Mouse (Mus musculus) left cerebral cortex, adult 9 months (tissue): Measurements from ENCODE around the gene Snx18.

Experiments used
- DNase-seq, 2 experiments: peaks; one replicate each; pipeline ENCODE4 v3.0.0; 2022; ENCODE audit warnings: low spot score in 2 of 2

The Snx18 gene

DNA sequence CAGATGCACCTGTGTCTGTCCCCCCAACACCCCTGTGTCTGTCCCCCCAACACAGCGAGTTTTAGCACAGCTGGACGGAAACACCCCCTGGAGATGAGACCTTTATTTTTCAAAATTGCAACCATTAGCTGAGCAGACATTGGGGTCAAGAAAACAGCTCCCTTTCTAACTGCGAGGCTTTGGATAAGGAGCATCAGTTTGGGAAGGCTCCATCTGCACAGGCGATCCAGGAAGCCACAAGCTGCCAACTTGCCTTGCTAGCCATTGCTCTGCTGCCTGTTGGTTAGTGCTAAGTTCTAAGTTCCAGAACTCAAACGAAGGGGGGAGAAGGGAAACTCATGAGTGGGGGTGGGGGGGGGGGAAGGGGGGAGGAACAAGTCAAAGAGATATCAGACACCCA is 51.4 kb downstream of the Snx18 start:
- no peak for DNase-seq

DNA sequence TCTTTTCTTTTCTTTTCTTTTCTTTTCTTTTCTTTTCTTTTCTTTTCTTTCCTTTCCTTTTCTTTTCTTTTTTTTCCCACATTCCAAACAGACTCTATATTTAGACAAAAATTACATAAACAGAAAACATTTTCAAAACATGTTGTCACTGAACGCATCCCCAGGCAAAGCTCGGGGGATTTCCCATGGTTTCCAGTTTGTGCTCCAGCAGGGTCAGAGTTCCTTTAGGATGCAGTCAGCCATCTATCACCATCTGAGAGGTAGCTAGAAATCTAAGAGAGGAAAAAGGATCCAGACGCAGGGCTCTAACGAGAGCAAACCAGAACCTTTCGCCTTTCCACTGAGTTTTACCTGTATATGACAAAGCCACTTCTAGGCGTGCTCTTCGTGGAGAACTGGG is 52.0 kb downstream of the Snx18 start:
- no peak for DNase-seq

DNA sequence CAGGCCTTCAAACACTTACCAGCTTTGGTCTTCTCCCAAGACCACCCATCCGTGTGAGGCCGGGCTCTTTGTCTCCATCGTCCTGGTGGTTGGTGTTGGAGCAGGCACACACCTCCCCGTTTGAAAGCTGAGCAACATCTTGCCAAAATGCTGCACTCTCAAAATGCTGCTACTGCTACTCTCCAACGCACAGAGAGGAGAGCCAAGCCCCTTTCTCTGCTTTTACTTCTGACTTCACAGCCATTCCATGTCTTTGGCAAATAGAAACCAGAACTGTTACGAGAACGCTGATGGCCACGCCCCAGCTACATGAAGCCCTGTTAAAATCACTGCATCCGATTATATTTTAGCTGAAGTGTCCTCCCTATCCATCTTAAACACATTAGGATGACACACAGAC is 58.7 kb downstream of the Snx18 start:
- no peak for DNase-seq

DNA sequence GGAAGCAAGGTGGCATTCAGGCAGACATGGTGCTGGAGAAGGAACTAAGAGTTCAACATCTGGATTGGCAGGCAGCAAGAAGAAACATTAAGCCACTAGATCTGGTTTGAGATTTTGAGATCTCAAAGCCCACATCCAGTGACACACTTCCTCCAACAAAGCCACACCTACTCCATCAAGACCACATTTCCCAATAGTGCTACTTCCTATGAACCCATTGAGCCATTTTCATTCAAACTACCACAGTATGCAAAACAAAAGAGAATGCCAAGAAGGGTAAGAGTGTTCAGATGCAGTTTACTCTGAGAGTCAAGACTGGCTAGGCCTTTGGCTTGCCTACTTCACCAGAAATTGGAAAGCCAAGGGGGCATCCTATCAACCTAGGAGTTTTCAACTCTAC is 61.8 kb downstream of the Snx18 start:
- no peak for DNase-seq

DNA sequence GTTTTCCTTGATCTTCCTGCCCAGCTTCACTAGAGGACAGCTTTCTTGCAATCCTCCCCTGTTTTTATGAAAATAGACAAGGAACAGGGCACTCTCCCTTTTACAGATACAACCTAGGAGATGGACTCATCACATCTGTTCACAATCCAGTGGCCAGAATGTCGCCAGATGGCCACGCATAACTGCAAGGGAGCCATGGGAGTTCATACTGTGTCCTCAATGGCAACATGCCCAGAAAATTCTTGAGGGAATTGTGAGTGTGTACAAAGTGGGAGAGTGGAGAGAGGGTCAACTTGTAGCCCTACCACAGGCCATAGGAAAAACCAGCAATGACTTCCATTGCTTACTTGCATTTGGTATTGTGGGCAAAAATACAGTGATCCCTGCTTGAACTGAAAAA is 63.1 kb downstream of the Snx18 start:
- no peak for DNase-seq

DNA sequence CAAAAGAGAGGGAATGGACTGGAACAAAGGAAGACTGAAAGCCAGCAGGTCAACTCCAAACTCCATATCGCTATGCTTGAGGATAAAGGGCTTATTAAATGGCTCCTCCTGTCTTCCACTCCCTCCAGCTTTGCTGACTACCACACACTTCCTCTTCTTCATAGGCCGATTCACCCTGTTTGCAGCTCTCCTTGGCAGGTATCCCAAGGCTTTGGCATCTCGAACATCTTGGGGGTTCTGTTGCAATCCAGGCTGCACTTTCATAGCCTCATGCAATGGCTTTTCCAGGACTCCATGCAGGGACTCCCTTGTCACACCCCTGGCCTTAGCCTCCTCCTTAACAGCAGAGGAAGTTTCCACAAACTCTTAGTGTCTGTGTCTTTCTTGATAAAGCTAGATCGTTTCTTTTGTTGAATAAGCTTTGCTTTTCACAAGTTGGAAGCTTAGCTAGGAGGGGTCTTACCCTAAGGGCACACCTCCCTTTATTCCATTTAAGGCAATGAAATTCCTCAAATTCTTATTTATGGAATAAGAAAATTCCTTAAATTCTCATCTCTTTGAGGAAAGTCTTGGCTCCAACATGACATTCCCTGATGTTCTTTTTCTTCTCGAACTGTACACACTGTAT is 64.6 kb downstream of the Snx18 start:
- DNase-seq: no peak

DNA sequence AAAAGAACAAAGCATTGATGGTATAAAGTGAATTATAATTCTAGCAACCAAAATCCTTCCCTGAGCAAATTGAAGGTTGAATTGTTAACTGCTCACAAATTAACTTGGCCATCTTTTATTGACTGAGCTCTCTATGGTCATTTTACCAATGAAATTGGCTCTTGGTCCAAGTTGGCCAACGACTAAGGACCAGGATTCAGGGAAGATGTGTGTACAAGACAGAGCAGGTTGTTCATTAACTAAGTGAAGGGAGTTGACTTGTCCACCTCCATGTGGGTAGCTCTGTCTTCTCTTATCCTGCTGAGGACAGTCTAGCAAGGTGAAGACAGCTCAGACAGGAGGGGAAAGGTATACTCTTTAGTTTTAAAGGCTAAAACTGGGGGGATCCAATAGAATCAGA is 66.0 kb downstream of the Snx18 start:
- DNase-seq: no peak

DNA sequence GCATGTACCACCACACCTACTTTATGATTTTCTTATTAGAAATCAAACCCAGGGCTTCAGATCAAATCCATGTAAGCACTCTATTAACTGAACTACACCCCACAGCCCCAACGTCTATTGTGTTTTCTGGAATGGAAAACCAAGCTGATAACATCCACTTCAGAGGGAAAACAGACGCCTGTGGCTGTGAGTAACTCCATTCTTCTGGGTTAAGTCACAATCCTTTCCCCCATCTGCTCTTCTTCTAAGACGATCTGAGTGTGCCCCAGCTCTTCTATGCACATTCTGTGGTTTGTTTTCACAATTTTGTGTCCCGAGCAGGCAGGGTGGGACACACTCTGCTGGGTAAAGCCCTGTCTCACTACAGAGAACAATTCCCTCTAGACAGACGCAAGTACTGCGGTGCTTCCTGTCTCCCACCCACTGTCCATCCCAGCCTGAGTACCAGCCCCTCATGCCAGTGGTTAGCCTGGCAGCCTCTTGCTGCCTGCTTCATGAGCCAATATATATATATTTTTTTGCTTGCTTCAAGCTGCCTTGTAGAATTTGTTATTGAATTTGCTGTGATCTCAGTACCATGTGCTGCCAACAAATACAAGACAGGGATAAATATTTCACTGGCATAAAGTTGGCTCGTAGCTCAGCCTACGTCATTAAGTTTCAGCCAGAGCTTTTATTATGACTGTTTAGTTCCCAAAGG is 67.3 kb downstream of the Snx18 start:
- no peak for DNase-seq

DNA sequence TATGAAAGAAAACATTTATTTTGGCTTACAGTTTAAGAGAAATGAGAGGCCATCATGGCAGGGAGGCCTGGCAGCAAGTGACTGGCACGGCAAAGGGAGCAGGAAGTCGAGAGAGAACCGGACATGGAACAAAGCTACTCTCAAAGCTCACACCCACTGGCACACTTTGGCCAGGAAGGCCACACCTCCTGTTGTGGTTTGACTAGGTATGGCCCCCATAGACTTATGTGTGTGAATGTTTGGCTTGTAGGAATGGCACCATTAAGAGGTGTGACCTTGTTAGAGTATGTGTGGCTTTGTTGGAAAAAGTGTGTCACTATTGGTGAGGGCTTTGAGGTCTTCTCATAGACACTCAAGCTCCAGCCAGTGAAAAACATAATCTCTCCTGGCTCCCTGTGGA is 69.3 kb downstream of the Snx18 start:
- DNase-seq: no peak

DNA sequence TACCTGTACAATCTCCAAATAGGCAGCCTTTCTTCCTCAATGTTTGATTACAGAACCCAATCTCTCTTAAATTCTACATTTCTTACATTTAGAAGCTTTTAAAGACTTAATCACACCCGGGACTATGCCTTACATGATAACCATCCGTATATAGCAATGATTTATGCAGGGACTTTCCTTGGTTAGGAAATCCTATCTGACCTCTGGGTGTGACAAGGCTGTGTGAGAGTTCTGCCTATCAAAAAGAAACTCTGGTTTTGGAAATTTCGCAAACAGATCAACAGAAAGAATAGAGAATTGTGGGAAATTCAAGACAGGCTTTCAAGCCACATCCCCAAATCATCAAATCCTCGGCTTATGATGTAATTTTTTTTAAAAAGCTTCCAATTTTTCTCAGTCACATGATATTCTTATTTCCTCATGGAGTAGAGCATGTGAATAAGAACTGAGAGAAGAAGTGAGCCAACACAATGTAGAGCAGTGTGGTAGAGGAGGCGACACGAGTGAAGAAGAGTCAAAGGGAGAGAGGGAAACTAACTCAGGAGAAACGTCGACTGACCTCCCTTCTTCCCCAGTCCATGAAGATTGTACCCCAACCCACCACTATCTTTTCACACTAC is 70.4 kb downstream of the Snx18 start:
- no peak for DNase-seq

DNA sequence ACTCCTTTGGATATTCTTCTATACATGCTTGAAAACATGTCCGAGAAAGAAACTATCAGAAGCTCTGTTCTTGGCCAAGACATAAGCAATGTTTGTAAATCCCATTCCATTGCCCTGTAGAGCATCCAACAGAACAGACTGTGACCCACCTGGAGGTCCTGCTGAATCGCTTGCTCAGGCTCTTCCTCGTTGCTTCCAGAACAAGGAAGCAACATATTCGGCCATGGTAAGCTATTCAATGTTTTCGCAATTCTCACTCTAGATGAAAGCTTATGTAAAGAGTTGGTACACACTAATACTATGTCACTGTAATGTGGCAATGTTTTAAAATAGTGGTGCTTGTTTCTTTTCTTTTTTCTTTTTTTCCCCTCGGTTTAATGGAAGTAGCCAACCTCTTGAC is 76.0 kb downstream of the Snx18 start:
- DNase-seq: no peak
